Mouse (Mus musculus) bone marrow, adult 2 months (tissue): ENCODE results near the gene Gng7.

ENCODE experiments used
- CTCF ChIP-seq: fragments of 200-500 bp; IDR thresholded peaks from 2 replicates; pipeline ENCODE4 v1.5.1; 2011; ENCODE audit warnings: low read length, control low read depth; ENCODE audit not compliant: control insufficient read depth, insufficient read depth
- POLR2A ChIP-seq: fragments of 200-500 bp; IDR thresholded peaks from 2 replicates; pipeline ENCODE4 v1.6.1; 2011; ENCODE audit warnings: low read depth, mild to moderate bottlenecking, control low read depth, low read length, borderline replicate concordance; ENCODE audit not compliant: control insufficient read depth

DNA sequence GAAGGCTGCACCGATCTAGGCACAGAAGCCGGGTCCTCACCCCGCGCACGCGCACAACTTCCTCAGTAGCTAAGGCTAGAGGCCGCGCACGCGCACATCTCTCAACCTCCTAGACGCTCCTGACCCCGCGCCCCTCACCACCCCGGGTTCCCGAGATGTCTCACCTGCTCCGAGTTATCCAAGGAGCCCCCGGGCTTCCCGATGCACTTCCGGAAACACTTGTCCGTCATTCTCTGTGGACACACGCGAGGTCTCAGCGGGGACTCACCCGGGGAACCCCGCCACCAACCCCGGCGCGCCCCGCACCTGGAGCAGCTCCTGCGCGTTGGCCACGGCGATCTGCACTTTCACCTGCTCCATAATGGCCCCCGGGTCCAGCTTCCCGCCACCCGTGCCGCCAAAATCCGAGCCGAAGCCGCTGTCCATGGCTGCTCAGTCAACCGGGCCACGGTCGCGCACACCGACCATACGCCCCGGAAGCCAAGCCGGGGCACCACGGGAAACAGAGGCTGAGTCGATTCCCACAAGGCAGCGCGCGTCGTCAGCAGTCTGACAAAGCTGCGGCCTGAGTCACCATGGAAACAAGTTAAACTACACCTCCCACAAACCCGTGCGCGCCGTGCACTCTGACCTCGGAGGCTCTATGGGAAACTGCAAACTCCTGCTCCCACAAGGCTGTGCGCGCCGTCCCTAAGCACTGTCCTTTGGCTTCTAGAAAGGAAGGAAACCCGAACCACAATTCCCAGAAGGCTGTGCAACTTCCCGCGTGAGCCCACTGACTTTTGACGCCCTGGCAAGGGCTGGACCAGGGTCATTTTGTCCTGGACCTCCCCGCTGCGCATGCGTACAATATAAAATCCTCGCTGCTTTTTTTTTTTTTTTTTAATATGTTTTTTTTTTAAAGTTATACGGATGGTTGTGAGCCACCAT, 114.2 kb downstream of the Gng7 start, which contains the start of gene Timm13:
- TF ChIP-seq CTCF (no peak), POLR2A (peak; percentile 81; the same call in 1 of the 2 replicates)
